Comparison of ENCODE assay signal across 8 mouse cellular contexts in the genomic region with DNA sequence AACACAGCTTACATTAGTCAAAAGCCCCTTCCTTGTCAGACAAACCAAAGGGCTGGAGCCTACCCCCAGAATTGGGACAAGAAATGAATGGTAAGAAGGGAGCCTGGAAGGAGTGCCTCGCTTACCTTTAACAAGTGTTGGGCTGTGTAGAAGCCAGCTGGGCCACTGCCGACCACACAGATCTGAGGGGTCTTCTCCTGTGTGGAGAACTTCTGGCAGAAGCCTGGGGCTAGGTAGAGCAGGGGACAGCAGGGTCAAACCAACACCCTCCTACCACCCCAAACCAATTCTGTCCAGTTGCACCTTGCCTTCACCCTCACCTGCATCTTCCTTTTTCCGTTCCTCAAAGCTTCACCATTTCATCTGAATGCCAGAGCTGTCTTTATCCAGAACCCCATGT. TPM values are rescaled to one million over a fixed set of nuclear protein-coding genes. Genes with fewer than 3 reads are reported as not detected.
DNase-seq lines count a peak whose midpoint lies in the region; ATAC-seq and TF ChIP-seq lines count a peak whose summit lies in the region.

No protein-coding gene starts in this region.

- no peaks in the 10 kb centered on the region for H3K9me3 ChIP-seq in kidney, postnatal 0 days (replicated peaks; ENCODE audit: low read length)
- no peaks in the 10 kb centered on the region for H3K9me3 ChIP-seq in embryonic facial prominence, embryonic 14.5 days (ENCODE audit: control insufficient read depth, low read length)
- H3K9me3 ChIP-seq in intestine, embryonic 16.5 days (ENCODE audit: control insufficient read depth, low read length): no peaks in the 10 kb centered on the region
- no peaks in the 10 kb centered on the region for H3K9me3 ChIP-seq in neural tube, embryonic 12.5 days

- 0 out of 2 replicates have a peak, but pooled peaks cover 3% of the 10 kb centered on the region for H3K4me1 ChIP-seq in kidney, postnatal 0 days (replicated peaks; ENCODE audit: insufficient read depth, low read length)
- peaks cover 15% of the 10 kb centered on the region for H3K4me1 ChIP-seq in embryonic facial prominence, embryonic 14.5 days (ENCODE audit: control insufficient read depth, insufficient read depth, low read length)
- peaks cover 17% of the 10 kb centered on the region for H3K4me1 ChIP-seq in intestine, embryonic 16.5 days (ENCODE audit: control insufficient read depth, insufficient read depth, low read length)
- peaks cover 22% of the 10 kb centered on the region for H3K4me1 ChIP-seq in neural tube, embryonic 12.5 days

- no peak for TF ChIP-seq CTCF in kidney, postnatal 0 days (IDR thresholded peaks at IDR 0.05; ENCODE audit: low read depth)

- peak overlapping the region; percentile 50; the same call in 1 of the 2 replicates for H3K4me3 ChIP-seq in kidney, postnatal 0 days (replicated peaks; ENCODE audit: low read depth, low read length)
- H3K4me3 ChIP-seq in embryonic facial prominence, embryonic 14.5 days (ENCODE audit: low read depth, low read length): peak overlapping the region; percentile 60
- peak overlapping the region; percentile 71 for H3K4me3 ChIP-seq in intestine, embryonic 16.5 days (ENCODE audit: low read length)
- H3K4me3 ChIP-seq in neural tube, embryonic 12.5 days: peak overlapping the region; percentile 62

- no peak for ATAC-seq in kidney, postnatal 0 days (replicated peaks; ENCODE audit: low FRiP score, low read depth)
- ATAC-seq in embryonic facial prominence, embryonic 14.5 days (ENCODE audit: low read depth): no peak
- ATAC-seq in intestine, embryonic 16.5 days: no peak
- no peak for ATAC-seq in neural tube, embryonic 12.5 days (ENCODE audit: low FRiP score, low read depth)

- H3K27me3 ChIP-seq in kidney, postnatal 0 days (ENCODE audit: insufficient read depth, low read length): no peaks in the 10 kb centered on the region
- no peaks in the 10 kb centered on the region for H3K27me3 ChIP-seq in embryonic facial prominence, embryonic 14.5 days (replicated peaks; ENCODE audit: control insufficient read depth, insufficient read depth, low read length)
- no peaks in the 10 kb centered on the region for H3K27me3 ChIP-seq in intestine, embryonic 16.5 days (replicated peaks; ENCODE audit: control insufficient read depth, insufficient read depth, low read length)
- H3K27me3 ChIP-seq in neural tube, embryonic 12.5 days (replicated peaks): no peaks in the 10 kb centered on the region

- no peak overlapping the region for H3K9ac ChIP-seq in kidney, postnatal 0 days (ENCODE audit: low read depth, low read length)
- H3K9ac ChIP-seq in embryonic facial prominence, embryonic 14.5 days (ENCODE audit: low read depth, low read length): peak overlapping the region; percentile 76; the same call in 1 of the 2 replicates
- peak overlapping the region; percentile 88 for H3K9ac ChIP-seq in intestine, embryonic 16.5 days (ENCODE audit: low read depth, low read length)
- peak overlapping the region; percentile 80 for H3K9ac ChIP-seq in neural tube, embryonic 12.5 days

- intact Hi-C loops in left cerebral cortex, postnatal 14 days (cut with DNase I): no loop called here

- DNase-seq in kidney, postnatal 0 days (ENCODE audit: low spot score): no peak
- no peak for DNase-seq in kidney, postnatal 36 days
- no peak for DNase-seq in embryonic facial prominence, embryonic 14.5 days (ENCODE audit: low spot score)
- no peak for DNase-seq in left cerebral cortex, postnatal 14 days (ENCODE audit: low spot score in 2 of 2)
- no peak for DNase-seq in c-Kit-positive CD71-positive TER-119-positive erythroid progenitor cells, embryonic 14.5 days (ENCODE audit: low spot score)
- DNase-seq in cerebellum, adult 11 months: no peak

- 64% methylated on average over 3 of the region's 3 CpGs for WGBS in kidney, postnatal 0 days
- 53% methylated on average over 3 of the region's 3 CpGs for WGBS in embryonic facial prominence, embryonic 14.5 days
- WGBS in intestine, embryonic 16.5 days: 56% methylated on average over 3 of the region's 3 CpGs
- WGBS in neural tube, embryonic 12.5 days: 58% methylated on average over 3 of the region's 3 CpGs

- H3K27ac ChIP-seq in kidney, postnatal 0 days: no peak overlapping the region
- H3K27ac ChIP-seq in embryonic facial prominence, embryonic 14.5 days (replicated peaks; ENCODE audit: low read depth, low read length): no peak overlapping the region
- H3K27ac ChIP-seq in intestine, embryonic 16.5 days (ENCODE audit: low read length): no peak overlapping the region
- 0 out of 2 replicates have a peak overlapping the region, but pooled peaks have one; percentile 60 for H3K27ac ChIP-seq in neural tube, embryonic 12.5 days

- peak overlapping the region; percentile 78 for H3K4me2 ChIP-seq in kidney, postnatal 0 days (ENCODE audit: low read length)
- peak overlapping the region; percentile 80 for H3K4me2 ChIP-seq in embryonic facial prominence, embryonic 14.5 days (ENCODE audit: low read depth, low read length)
- peak overlapping the region; percentile 78 for H3K4me2 ChIP-seq in intestine, embryonic 16.5 days (ENCODE audit: low read depth, low read length)
- peak overlapping the region; percentile 85 for H3K4me2 ChIP-seq in neural tube, embryonic 12.5 days (replicated peaks)

- no peaks in the 10 kb centered on the region for H3K36me3 ChIP-seq in kidney, postnatal 0 days (ENCODE audit: insufficient read depth, low read length)
- no peaks in the 10 kb centered on the region for H3K36me3 ChIP-seq in embryonic facial prominence, embryonic 14.5 days (ENCODE audit: control insufficient read depth, insufficient read depth, low read length)
- no peaks in the 10 kb centered on the region for H3K36me3 ChIP-seq in intestine, embryonic 16.5 days (ENCODE audit: control insufficient read depth, insufficient read depth, low read length)
- peaks cover 4% of the 10 kb centered on the region; the same call in 1 of the 2 replicates for H3K36me3 ChIP-seq in neural tube, embryonic 12.5 days

RNA-seq across cellular contexts. Expression of a gene that starts 0.9 kb away (rescaled TPM):
- 10.0 and 12.2 TPM in 2 replicates for polyA plus RNA-seq in kidney, postnatal 0 days (2015; fragmentation: Nextera tagmentation; extraction: Ambion mirVana)
- 10.4 and 11.0 TPM in 2 replicates for polyA plus RNA-seq in embryonic facial prominence, embryonic 14.5 days (2014; fragmentation: Nextera tagmentation; extraction: Ambion mirVana)
- 21.7 and 22.9 TPM in 2 replicates for polyA plus RNA-seq in intestine, embryonic 16.5 days (2015; fragmentation: Nextera tagmentation; extraction: Ambion mirVana)
- polyA plus RNA-seq in neural tube, embryonic 12.5 days (2016; fragmentation: Nextera tagmentation; extraction: Ambion mirVana): 16.4 and 18.9 TPM in 2 replicates
- 10 to 100 TPM; 19.6 to 20.8 TPM for total RNA-seq in left cerebral cortex, postnatal 14 days (2021)

RNA-seq across cellular contexts. Expression of a gene that starts 8.9 kb away (rescaled TPM):
- polyA plus RNA-seq in kidney, postnatal 0 days (2015; fragmentation: Nextera tagmentation; extraction: Ambion mirVana): not detected in 2 replicates
- not detected in 2 replicates for polyA plus RNA-seq in embryonic facial prominence, embryonic 14.5 days (2014; fragmentation: Nextera tagmentation; extraction: Ambion mirVana)
- 0.06 TPM in 1 of 2 replicates, not detected in the other for polyA plus RNA-seq in intestine, embryonic 16.5 days (2015; fragmentation: Nextera tagmentation; extraction: Ambion mirVana)
- 0.96 and 1.0 TPM in 2 replicates for polyA plus RNA-seq in neural tube, embryonic 12.5 days (2016; fragmentation: Nextera tagmentation; extraction: Ambion mirVana)
- 10 to 100 TPM; 39.9 TPM for total RNA-seq in left cerebral cortex, postnatal 14 days (2021)

RNA-seq across cellular contexts. Expression of a gene that starts 21.5 kb away (rescaled TPM):
- polyA plus RNA-seq in kidney, postnatal 0 days (2015; fragmentation: Nextera tagmentation; extraction: Ambion mirVana): 0.92 and 1.1 TPM in 2 replicates
- 0.24 and 0.52 TPM in 2 replicates for polyA plus RNA-seq in embryonic facial prominence, embryonic 14.5 days (2014; fragmentation: Nextera tagmentation; extraction: Ambion mirVana)
- polyA plus RNA-seq in intestine, embryonic 16.5 days (2015; fragmentation: Nextera tagmentation; extraction: Ambion mirVana): 1.2 and 1.5 TPM in 2 replicates
- 0.34 and 0.46 TPM in 2 replicates for polyA plus RNA-seq in neural tube, embryonic 12.5 days (2016; fragmentation: Nextera tagmentation; extraction: Ambion mirVana)
- total RNA-seq in left cerebral cortex, postnatal 14 days (2021): 1 to 10 TPM; 7.2 to 7.5 TPM

RNA-seq across cellular contexts. Expression of a gene that starts 31.0 kb away (rescaled TPM):
- not detected in 2 replicates for polyA plus RNA-seq in kidney, postnatal 0 days (2015; fragmentation: Nextera tagmentation; extraction: Ambion mirVana)
- polyA plus RNA-seq in embryonic facial prominence, embryonic 14.5 days (2014; fragmentation: Nextera tagmentation; extraction: Ambion mirVana): not detected in 2 replicates
- polyA plus RNA-seq in intestine, embryonic 16.5 days (2015; fragmentation: Nextera tagmentation; extraction: Ambion mirVana): 0.11 TPM in 1 of 2 replicates, not detected in the other
- polyA plus RNA-seq in neural tube, embryonic 12.5 days (2016; fragmentation: Nextera tagmentation; extraction: Ambion mirVana): not detected in 2 replicates
- under 1 TPM in 1 of 2 experiments, not detected in 1; 0.38 TPM for total RNA-seq in left cerebral cortex, postnatal 14 days (2021)

RNA-seq across cellular contexts. Expression of a gene that starts 45.9 kb away (rescaled TPM):
- polyA plus RNA-seq in kidney, postnatal 0 days (2015; fragmentation: Nextera tagmentation; extraction: Ambion mirVana): 0.05 TPM in 1 of 2 replicates, not detected in the other
- polyA plus RNA-seq in embryonic facial prominence, embryonic 14.5 days (2014; fragmentation: Nextera tagmentation; extraction: Ambion mirVana): not detected in 2 replicates
- polyA plus RNA-seq in intestine, embryonic 16.5 days (2015; fragmentation: Nextera tagmentation; extraction: Ambion mirVana): 0.06 and 0.11 TPM in 2 replicates
- 0.08 and 0.28 TPM in 2 replicates for polyA plus RNA-seq in neural tube, embryonic 12.5 days (2016; fragmentation: Nextera tagmentation; extraction: Ambion mirVana)
- under 1 TPM; 0.33 to 0.44 TPM for total RNA-seq in left cerebral cortex, postnatal 14 days (2021)
